Mouse (Mus musculus): Measurements from ENCODE around the gene Slc6a6.

- TF ChIP-seq CTCF (IDR thresholded peaks at IDR 0.05; ENCODE audit: low read depth, low read length), result no peak
- TF ChIP-seq EP300 (IDR thresholded peaks at IDR 0.05; ENCODE audit: insufficient read depth, low read depth, low read length), result no peak
- no peak for TF ChIP-seq POLR2A (IDR thresholded peaks at IDR 0.05; ENCODE audit: insufficient read depth, low read length)
Observed at GRCm38 (mm10) chr6:91689231-91689630, 5.4 kb downstream of the Slc6a6 start.
